Mouse (Mus musculus): Measurements from ENCODE around the gene Sec14l5. TPM values are rescaled to one million over a fixed set of nuclear protein-coding genes. Genes with fewer than 3 reads are reported as not detected.

The Sec14l5 gene
- polyA plus RNA-seq, 1 experiment from 2014 or later, result not detected

GRCm38 (mm10) chr16:5150544-5150943 is 3.6 kb downstream of the Sec14l5 start:
- in situ Hi-C loops (cut with MboI; ENCODE audit: low pct_unique_long_range_greater_than_20kb), result no loop called here
- TF ChIP-seq CTCF (IDR thresholded peaks at IDR 0.05), result no peak
- CTCF ChIA-PET, result no interaction called here
- no peak for ATAC-seq
- H3K27me3 ChIP-seq, result peaks cover 25% of the 10 kb centered on the region
- POLR2A ChIA-PET, result no interaction called here
- DNase-seq (ENCODE audit: low read depth, low spot score), result no peak

GRCm38 (mm10) chr16:5153299-5154026 is 6.6 kb downstream of the Sec14l5 start:
- DNase-seq (ENCODE audit: low read depth, low spot score) (no peak), ATAC-seq (no peak)
- in situ Hi-C loops (cut with MboI; ENCODE audit: low pct_unique_long_range_greater_than_20kb), result no loop called here
- TF ChIP-seq CTCF (IDR thresholded peaks at IDR 0.05), result no peak
- ChIA-PET CTCF (no interaction called here), POLR2A (no interaction called here)
- peaks cover 25% of the 10 kb centered on the region for H3K27me3 ChIP-seq

GRCm38 (mm10) chr16:5155014-5155413 is 8.1 kb downstream of the Sec14l5 start:
- peaks cover 16% of the 10 kb centered on the region for H3K27me3 ChIP-seq

DNA sequence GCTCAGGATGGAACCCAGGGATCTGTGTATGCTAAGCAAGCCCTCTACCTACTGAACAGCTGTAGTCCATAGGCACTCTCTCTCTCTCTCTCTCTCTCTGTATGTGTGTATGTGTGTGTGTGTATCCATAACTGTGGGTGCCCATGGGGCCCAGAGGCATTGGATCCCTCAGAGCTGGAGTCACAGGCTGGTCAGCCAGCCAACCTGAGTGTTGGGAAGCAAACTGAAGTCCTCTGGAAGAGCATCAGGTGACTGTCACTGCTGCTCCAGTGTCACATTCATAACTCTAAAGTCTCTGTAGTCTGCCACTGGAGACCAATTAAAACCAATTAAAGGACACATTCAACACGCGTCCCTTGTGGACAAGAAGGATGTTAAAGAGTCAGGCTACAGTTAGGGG is 9.6 kb downstream of the Sec14l5 start:
- no peak for DNase-seq (ENCODE audit: low read depth, low spot score)
- TF ChIP-seq CTCF (IDR thresholded peaks at IDR 0.05), result no peak
- ChIA-PET CTCF (no interaction called here), POLR2A (no interaction called here)
- in situ Hi-C loops (cut with MboI; ENCODE audit: low pct_unique_long_range_greater_than_20kb), result no loop called here
- no peak for ATAC-seq
- peaks cover 16% of the 10 kb centered on the region for H3K27me3 ChIP-seq

More at GRCm38 (mm10) chr16:5155014-5155413, 8.1 kb downstream of the Sec14l5 start:
- in situ Hi-C loops (cut with MboI; ENCODE audit: low pct_unique_long_range_greater_than_20kb), result no loop called here
- no peak for TF ChIP-seq CTCF (IDR thresholded peaks at IDR 0.05)
- DNase-seq (ENCODE audit: low read depth, low spot score) (no peak), ATAC-seq (no peak)
- POLR2A ChIA-PET, result no interaction called here
- CTCF ChIA-PET, result no interaction called here

GRCm38 (mm10) chr16:5157113-5157512 is 10.2 kb downstream of the Sec14l5 start:
- DNase-seq (ENCODE audit: low read depth, low spot score), result no peak
- in situ Hi-C loops (cut with MboI; ENCODE audit: low pct_unique_long_range_greater_than_20kb), result no loop called here
- ChIA-PET POLR2A (no interaction called here), CTCF (no interaction called here)
- no peak for TF ChIP-seq CTCF (IDR thresholded peaks at IDR 0.05)
- peaks cover 16% of the 10 kb centered on the region for H3K27me3 ChIP-seq
- ATAC-seq, result no peak

GRCm38 (mm10) chr16:5159248-5159647 is 12.3 kb downstream of the Sec14l5 start:
- in situ Hi-C loops (cut with MboI; ENCODE audit: low pct_unique_long_range_greater_than_20kb), result no loop called here
- DNase-seq (ENCODE audit: low read depth, low spot score) (no peak), ATAC-seq (no peak)
- ChIA-PET CTCF (no interaction called here), POLR2A (interaction anchor here (0.5 to 0.6 kb wide), 2 partner anchors 15 to 123 kb away, joined by 3 read pairs; no protein-coding TSS in a partner anchor)
- no peak for TF ChIP-seq CTCF (IDR thresholded peaks at IDR 0.05)
- H3K27me3 ChIP-seq, result peaks cover 13% of the 10 kb centered on the region

GRCm38 (mm10) chr16:5164327-5164726 is 17.4 kb downstream of the Sec14l5 start:
- TF ChIP-seq CTCF (IDR thresholded peaks at IDR 0.05), result no peak
- ChIA-PET CTCF (no interaction called here), POLR2A (no interaction called here)
- in situ Hi-C loops (cut with MboI; ENCODE audit: low pct_unique_long_range_greater_than_20kb), result no loop called here
- peaks cover 13% of the 10 kb centered on the region for H3K27me3 ChIP-seq
- no peak for DNase-seq (ENCODE audit: low read depth, low spot score)
- ATAC-seq, result no peak

DNA sequence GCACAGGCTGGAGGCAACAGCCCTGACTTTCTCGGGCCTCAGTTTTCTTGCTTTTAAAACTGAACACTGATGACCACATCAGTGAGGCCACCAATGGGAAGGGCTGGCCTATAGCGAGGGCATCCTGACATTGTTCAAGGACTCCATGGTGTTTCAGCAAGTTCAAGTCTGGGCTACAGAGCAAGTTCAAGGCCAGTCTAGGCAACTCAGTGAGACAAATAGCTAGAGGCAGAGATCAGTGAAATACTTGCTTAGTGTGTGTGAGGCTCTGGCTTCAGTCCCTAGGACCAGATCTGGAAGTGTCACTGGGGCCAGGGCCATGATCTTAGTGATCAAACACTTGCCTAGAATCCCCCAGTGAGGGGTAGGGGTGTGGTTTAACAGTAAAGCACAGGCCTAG is 21.1 kb downstream of the Sec14l5 start:
- CTCF ChIA-PET, result no interaction called here
- in situ Hi-C loops (cut with MboI; ENCODE audit: low pct_unique_long_range_greater_than_20kb), result no loop called here
- peaks cover 12% of the 10 kb centered on the region for H3K27me3 ChIP-seq
- POLR2A ChIA-PET, result no interaction called here
- DNase-seq (ENCODE audit: low read depth, low spot score) (no peak), ATAC-seq (no peak)
- no peak for TF ChIP-seq CTCF (IDR thresholded peaks at IDR 0.05)

DNA sequence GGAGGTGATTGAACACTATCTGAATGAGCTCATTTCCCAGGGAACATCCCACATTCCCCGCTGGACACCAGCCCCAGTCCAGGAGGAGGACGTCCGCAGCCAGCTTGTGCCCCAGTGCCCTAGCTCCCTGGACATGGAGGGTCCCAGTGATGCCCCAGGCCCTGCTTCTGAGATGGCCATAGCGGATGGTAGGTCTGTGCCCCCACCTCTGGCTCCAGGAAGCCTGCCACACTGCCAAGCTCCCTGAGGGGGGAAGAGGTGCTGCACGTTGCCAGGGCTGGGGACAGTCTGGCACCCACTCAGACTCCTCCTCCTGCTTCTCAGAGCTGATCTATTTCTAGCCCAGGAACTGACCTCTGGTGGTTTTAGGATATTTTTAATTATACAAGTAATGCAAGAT is 21.9 kb downstream of the Sec14l5 start:
- ATAC-seq (no peak), DNase-seq (ENCODE audit: low read depth, low spot score) (no peak)
- ChIA-PET CTCF (no interaction called here), POLR2A (interaction anchor here (0.8 kb wide), 1 partner anchor 11 kb away, joined by 3 read pairs; no protein-coding TSS in a partner anchor)
- in situ Hi-C loops (cut with MboI; ENCODE audit: low pct_unique_long_range_greater_than_20kb), result no loop called here
- peaks cover 17% of the 10 kb centered on the region for H3K27me3 ChIP-seq
- no peak for TF ChIP-seq CTCF (IDR thresholded peaks at IDR 0.05)

GRCm38 (mm10) chr16:5172636-5173035 is 25.7 kb downstream of the Sec14l5 start:
- no peak for DNase-seq (ENCODE audit: low read depth, low spot score)
- ATAC-seq, result no peak
- ChIA-PET POLR2A (no interaction called here), CTCF (no interaction called here)
- in situ Hi-C loops (cut with MboI; ENCODE audit: low pct_unique_long_range_greater_than_20kb), result no loop called here
- H3K27me3 ChIP-seq, result peaks cover 11% of the 10 kb centered on the region
- no peak for TF ChIP-seq CTCF (IDR thresholded peaks at IDR 0.05)

- CTCF ChIA-PET, result no interaction called here
- POLR2A ChIA-PET, result no interaction called here
- ATAC-seq (no peak), DNase-seq (ENCODE audit: low read depth, low spot score) (no peak)
- in situ Hi-C loops (cut with MboI; ENCODE audit: low pct_unique_long_range_greater_than_20kb), result no loop called here
- H3K27me3 ChIP-seq, result peaks cover 9% of the 10 kb centered on the region
- TF ChIP-seq CTCF (IDR thresholded peaks at IDR 0.05), result no peak
These were observed 36.5 kb downstream of the Sec14l5 start for GRCm38 (mm10) chr16:5183310-5183975.
